Mouse (Mus musculus): ENCODE results near the gene Mdh2.

GRCm38 (mm10) chr5:135794859-135795181, 16.5 kb downstream of the Mdh2 start:
- TF ChIP-seq CTCF (IDR thresholded peaks at IDR 0.05; ENCODE audit: low read depth), result no peak
- TF ChIP-seq EP300 (optimal IDR thresholded peaks at IDR 0.05), result no peak

Measured in stomach, postnatal 0 days (tissue).